Mouse (Mus musculus) CD8-positive naive resting alpha-beta T cell, adult 2 months (primary cell): ENCODE results near the gene Gm21778.
"Not testable (repeated sequence)": the region's sequence is repeated elsewhere in the genome, so short reads cannot be mapped to it uniquely, and the experiment has no call there.

Experiments used
- DNase-seq, 2 experiments: peaks; one replicate each; pipeline ENCODE4 v3.0.0; 2022; ENCODE audit warnings: low read depth in 2 of 2, low spot score in 2 of 2

The Gm21778 gene

GRCm38 (mm10) chrY:5942160-5942559, at the start of gene Gm21778:
Gene Gm21778, plus strand, starts transcription at chrY:5942460.
- DNase-seq: not testable (repeated sequence)
